Mouse (Mus musculus) thymus, adult 2 months (tissue): ENCODE measurements around the gene D430042O09Rik. TPM values are rescaled to one million over a fixed set of nuclear protein-coding genes. Genes with fewer than 3 reads are reported as not detected.

Experiments
- DNase-seq: peaks from one replicate; pipeline ENCODE4 v3.0.0; 2021
- H3K27ac ChIP-seq: fragments of 200-500 bp; 2 replicates; pipeline ENCODE4 v1.5.1; 2012; ENCODE audit warnings: low read length, control low read depth; ENCODE audit not compliant: control insufficient read depth, insufficient read depth
- H3K27me3 ChIP-seq: fragments of 200-500 bp; 2 replicates; pipeline ENCODE4 v1.6.1; 2012; ENCODE audit warnings: mild to moderate bottlenecking, low read length, moderate library complexity, mixed read lengths; ENCODE audit not compliant: control insufficient read depth, insufficient read depth
- H3K36me3 ChIP-seq: fragments of 200-500 bp; 2 replicates; pipeline ENCODE4 v1.6.1; 2012; ENCODE audit warnings: mild to moderate bottlenecking, low read length, moderate library complexity; ENCODE audit not compliant: control insufficient read depth, insufficient read depth
- H3K4me1 ChIP-seq: fragments of 200-500 bp; replicated peaks from 2 replicates; pipeline ENCODE4 v1.6.1; 2012; ENCODE audit warnings: low read length; ENCODE audit not compliant: control insufficient read depth, insufficient read depth
- H3K4me3 ChIP-seq: fragments of 200-500 bp; 2 replicates; pipeline ENCODE4 v1.5.1; 2012; ENCODE audit warnings: mild to moderate bottlenecking, low read length, control low read depth, moderate library complexity; ENCODE audit not compliant: control insufficient read depth, insufficient read depth
- CTCF ChIP-seq: fragments of 200-500 bp; IDR thresholded peaks from 2 replicates; pipeline ENCODE4 v1.5.1; 2012; ENCODE audit warnings: mild to moderate bottlenecking, control low read depth, low read length, moderate library complexity, borderline replicate concordance; ENCODE audit not compliant: control insufficient read depth, poor library complexity, insufficient read depth; ENCODE audit errors: extremely low read depth
- POLR2A ChIP-seq: fragments of 200-500 bp; IDR thresholded peaks from 2 replicates; pipeline ENCODE4 v1.6.1; 2012; ENCODE audit warnings: mild to moderate bottlenecking, low read length, control low read depth, moderate library complexity; ENCODE audit not compliant: control insufficient read depth, poor library complexity, insufficient read depth; ENCODE audit errors: extremely low read depth
- WGBS: fragments of 180-500 bp; shearing (Covaris S2); methylation state at CpG from one replicate; pipeline ENCODE4 v1.1.7; 2018; 5-methylcytosine and 5-hydroxymethylcytosine counted together
- polyA plus RNA-seq: library from polyadenylated mRNA; depleted of rRNA; stranded (reverse); fragments of >200 nt; gene quantifications from 2 replicates; pipeline ENCODE4 v1.2.3, GENCODE M21; 2012

Gene D430042O09Rik
- polyA plus RNA-seq, 1 experiment = 22.4 TPM

GRCm38 (mm10) chr7:125860421-125860820 lies 152.7 kb downstream of the D430042O09Rik start:
- H3K4me3 ChIP-seq = no peak overlapping the region
- no peaks in the 10 kb centered on the region for H3K4me1 ChIP-seq
- no peaks in the 10 kb centered on the region for H3K36me3 ChIP-seq
- no peak for DNase-seq
- H3K27me3 ChIP-seq = no peaks in the 10 kb centered on the region
- H3K27ac ChIP-seq = no peak overlapping the region
- no peak for TF ChIP-seq POLR2A
- no peak for TF ChIP-seq CTCF
- 97% methylated on average over 9 of the region's 9 CpGs for WGBS

GRCm38 (mm10) chr7:125864026-125864425 lies 156.3 kb downstream of the D430042O09Rik start:
- H3K4me3 ChIP-seq = no peak overlapping the region
- 94% methylated on average over 1 of the region's 1 CpGs for WGBS
- H3K36me3 ChIP-seq = no peaks in the 10 kb centered on the region
- DNase-seq = no peak
- no peak overlapping the region for H3K27ac ChIP-seq
- H3K27me3 ChIP-seq = no peaks in the 10 kb centered on the region
- H3K4me1 ChIP-seq = no peaks in the 10 kb centered on the region
- TF ChIP-seq POLR2A (no peak), CTCF (no peak)

DNA sequence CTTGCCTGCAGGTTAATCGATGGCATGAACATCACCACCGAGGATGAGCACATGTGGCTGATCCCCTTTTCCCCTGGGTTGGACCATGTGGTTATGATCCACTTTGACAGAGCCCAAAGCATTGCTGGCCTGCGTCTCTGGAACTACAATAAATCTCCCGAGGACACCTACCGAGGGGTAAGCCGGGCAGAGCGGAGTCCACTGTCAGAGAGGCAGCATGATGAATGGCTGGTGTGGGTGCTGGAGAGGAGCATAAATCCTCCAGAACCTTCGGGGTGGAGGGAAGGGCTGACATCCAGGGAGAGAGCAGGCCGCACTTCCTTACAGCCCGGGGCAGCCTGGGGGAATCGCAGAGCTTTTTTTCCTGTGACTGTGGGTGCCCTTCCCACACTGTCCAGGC lies 157.5 kb downstream of the D430042O09Rik start:
- Histone ChIP-seq H3K4me1 (no peaks in the 10 kb centered on the region), H3K36me3 (no peaks in the 10 kb centered on the region), H3K27me3 (no peaks in the 10 kb centered on the region), H3K4me3 (no peak overlapping the region), H3K27ac (no peak overlapping the region)
- no peak for TF ChIP-seq POLR2A
- no peak for DNase-seq
- 91% methylated on average over 11 of the region's 11 CpGs for WGBS

DNA sequence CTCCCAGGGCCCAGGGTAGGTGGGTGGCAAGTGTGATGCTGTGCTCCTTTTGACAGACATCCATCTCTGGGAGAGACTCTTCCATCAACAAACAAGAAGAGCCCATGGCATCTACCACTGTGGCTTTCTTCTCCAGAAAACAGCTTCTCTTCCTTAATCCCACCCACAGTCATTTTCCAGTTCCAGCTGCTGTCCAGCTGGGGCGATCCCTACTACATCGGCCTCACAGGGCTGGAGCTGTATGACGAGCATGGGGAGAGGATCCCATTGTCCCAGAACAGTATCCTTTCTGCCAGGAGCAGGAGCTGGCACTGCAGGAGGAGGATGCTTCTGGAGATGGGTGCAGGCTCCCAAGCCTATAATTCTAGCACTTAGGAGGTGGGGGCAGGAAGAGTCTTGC lies 160.9 kb downstream of the D430042O09Rik start:
- 100% methylated on average over 3 of the region's 3 CpGs for WGBS
- Histone ChIP-seq H3K36me3 (no peaks in the 10 kb centered on the region), H3K27ac (no peak overlapping the region), H3K4me1 (no peaks in the 10 kb centered on the region), H3K27me3 (no peaks in the 10 kb centered on the region), H3K4me3 (no peak overlapping the region)
- no peak for DNase-seq
- no peak for TF ChIP-seq CTCF
- TF ChIP-seq POLR2A = no peak

DNA sequence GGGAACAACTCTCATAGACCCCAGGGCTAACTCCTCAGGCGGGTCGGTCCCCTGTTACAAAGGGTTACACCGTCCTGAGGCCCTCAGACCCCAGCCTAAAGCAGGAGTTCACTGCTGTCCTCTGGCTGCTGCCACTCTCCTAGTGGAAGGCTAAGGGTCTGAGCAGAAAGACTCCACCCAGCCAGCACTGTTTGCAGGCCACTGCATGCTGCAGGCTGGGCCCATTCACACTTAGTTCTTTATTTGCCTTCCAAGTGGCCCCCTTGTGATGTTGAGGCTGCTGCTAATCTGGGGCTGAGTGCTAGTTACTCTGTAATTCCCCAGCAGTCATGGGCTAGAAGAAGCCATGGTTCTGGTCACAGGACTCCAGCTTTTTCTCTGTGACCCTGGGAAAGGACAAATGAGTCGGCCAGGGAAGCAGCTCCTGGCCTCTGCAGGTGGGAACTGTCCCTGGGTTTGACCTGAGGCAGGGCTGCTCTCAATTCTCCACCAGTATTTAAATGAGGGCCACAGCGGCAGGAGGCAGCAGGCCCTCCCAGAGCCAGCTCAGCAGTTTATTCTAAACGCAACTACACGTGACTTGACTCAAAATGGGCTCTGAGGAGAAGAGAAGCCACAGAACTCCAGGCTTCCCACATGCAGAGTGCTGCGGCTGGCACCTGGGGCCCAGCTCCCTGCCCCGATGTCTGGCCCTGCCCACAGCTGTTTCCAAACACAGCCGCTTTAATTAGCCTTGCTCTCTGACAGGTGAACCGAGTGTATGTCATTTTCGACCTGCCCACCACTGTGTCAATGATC lies 163.9 kb downstream of the D430042O09Rik start:
- Histone ChIP-seq H3K27ac (no peak overlapping the region), H3K36me3 (no peaks in the 10 kb centered on the region), H3K4me1 (no peaks in the 10 kb centered on the region), H3K27me3 (no peaks in the 10 kb centered on the region), H3K4me3 (no peak overlapping the region)
- DNase-seq = no peak
- WGBS = 64% methylated on average over 12 of the region's 12 CpGs
- TF ChIP-seq POLR2A (no peak), CTCF (no peak)

GRCm38 (mm10) chr7:125872202-125872580 lies 164.5 kb downstream of the D430042O09Rik start:
- no peak for TF ChIP-seq POLR2A
- TF ChIP-seq CTCF = no peak
- Histone ChIP-seq H3K4me1 (no peaks in the 10 kb centered on the region), H3K27ac (no peak overlapping the region), H3K27me3 (no peaks in the 10 kb centered on the region), H3K36me3 (no peaks in the 10 kb centered on the region), H3K4me3 (no peak overlapping the region)
- 72% methylated on average over 6 of the region's 6 CpGs for WGBS
- DNase-seq = no peak

GRCm38 (mm10) chr7:125872874-125873273 lies 165.2 kb downstream of the D430042O09Rik start:
- no peaks in the 10 kb centered on the region for H3K36me3 ChIP-seq
- WGBS = 89% methylated on average over 3 of the region's 3 CpGs
- no peak overlapping the region for H3K27ac ChIP-seq
- no peaks in the 10 kb centered on the region for H3K27me3 ChIP-seq
- no peak overlapping the region for H3K4me3 ChIP-seq
- DNase-seq = no peak
- no peak for TF ChIP-seq POLR2A
- TF ChIP-seq CTCF = no peak
- no peaks in the 10 kb centered on the region for H3K4me1 ChIP-seq
